Mouse (Mus musculus) brain, adult 2 months (tissue): Measurements from ENCODE around the gene Nkx1-2.
A peak's percentile ranks its signal among the peaks of the same experiment; 100 is the strongest.

ENCODE experiments used
- DNase-seq: peaks from one replicate; pipeline ENCODE4 v3.0.0; 2011; ENCODE audit warnings: low read depth, low spot score

Gene Nkx1-2

GRCm38 (mm10) chr7:132565831-132566230 is 33.6 kb downstream of the Nkx1-2 start:
- no peak for DNase-seq

DNA sequence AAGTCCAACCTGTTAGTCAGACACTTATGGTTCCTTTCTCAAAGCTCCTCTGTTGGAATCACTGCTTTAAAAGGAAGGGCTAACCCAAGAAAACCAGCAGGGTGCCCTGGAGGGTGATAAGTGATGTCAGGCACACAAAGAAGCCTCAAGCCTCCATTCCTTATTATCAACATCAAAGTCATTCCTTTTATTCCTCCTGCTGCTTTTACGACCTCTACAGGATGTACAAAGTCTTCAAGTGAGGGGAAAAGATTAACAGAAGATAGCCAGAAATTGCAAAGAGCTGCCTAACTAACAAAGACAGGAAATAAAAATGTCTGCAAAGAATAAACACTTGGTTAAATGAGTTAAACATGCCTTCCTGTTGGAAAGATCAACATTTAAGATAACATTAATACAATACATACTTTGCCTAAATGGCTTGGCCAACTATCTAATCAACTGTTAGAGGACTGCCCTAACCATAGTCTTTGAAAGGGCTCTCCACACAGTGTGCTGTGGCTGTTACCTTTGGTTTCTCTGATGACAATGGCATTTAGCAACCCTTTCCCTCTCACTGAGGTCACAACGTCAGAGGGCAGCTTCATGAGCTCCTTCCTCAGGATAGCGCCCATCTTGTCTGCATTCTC is 40.2 kb downstream of the Nkx1-2 start:
- no peak for DNase-seq

DNA sequence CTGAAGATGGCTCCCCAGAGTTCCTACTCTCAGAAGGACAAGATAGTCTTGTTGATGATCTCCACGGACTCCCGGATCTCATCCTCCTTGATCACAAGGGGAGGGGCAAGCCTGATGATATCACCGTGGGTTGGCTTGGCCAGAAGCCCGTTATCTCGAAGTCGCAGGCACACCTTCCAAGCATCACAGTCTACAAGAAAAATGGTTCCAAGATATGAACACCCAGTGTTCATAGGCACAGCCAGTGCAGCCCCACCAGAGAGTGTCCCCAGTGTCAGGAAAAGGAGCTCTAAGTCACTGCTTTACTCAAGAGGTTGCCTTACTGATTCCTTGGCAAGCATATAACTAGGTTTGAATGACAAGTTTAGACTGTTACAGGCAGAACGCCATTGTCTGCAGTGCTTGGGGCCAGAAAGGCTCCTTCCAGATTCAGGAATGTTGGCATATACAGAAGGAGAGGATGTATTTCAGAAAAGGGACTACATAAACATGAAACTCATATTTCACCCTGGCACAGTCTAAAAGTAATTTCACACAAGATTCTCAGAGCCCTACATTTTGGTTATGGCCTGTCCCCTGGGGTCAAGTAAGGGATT is 41.2 kb downstream of the Nkx1-2 start:
- no peak for DNase-seq

GRCm38 (mm10) chr7:132556575-132556974 is 42.9 kb downstream of the Nkx1-2 start:
- DNase-seq, result no peak

DNA sequence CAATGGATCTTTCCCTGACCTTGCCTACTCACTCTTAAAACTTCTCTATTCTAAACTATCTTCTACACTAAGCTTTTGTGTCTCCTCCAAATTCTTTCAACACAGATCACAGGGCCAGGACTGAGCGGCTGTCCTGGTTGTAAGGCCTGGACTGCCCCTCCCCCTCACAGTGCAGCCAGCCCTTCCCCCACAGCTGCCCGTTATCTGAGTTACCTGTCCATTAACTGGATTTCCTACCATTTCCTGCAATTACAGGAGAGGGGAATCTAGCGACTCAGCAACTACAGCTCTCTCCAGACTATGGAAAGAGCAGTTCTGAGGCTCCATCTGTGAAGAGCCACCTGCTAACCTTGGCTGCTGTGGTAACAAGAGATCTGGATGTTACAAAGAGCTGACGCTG is 43.5 kb downstream of the Nkx1-2 start:
- no peak for DNase-seq

DNA sequence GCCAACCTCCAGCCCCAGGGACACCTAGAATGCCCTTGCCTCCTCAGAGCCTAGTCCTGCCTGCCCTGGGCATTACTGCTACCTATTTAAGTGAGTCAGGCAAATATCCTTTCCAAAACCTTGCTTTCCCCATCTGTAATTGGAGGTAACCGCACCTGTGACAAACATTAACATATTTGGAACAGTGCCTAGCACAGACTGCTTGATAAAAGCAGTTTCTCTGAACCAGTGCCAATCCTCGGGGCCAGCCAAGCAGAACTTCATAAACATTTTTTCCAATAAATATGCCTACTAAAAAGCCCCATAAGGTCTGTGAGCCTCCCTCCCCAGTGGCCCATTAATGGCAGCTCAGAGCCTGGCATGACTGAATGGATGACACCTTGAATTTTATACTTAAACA is 45.3 kb downstream of the Nkx1-2 start:
- peak; percentile 22 for DNase-seq

GRCm38 (mm10) chr7:132551351-132552126 is 47.9 kb downstream of the Nkx1-2 start:
- DNase-seq, result peak; percentile 97

DNA sequence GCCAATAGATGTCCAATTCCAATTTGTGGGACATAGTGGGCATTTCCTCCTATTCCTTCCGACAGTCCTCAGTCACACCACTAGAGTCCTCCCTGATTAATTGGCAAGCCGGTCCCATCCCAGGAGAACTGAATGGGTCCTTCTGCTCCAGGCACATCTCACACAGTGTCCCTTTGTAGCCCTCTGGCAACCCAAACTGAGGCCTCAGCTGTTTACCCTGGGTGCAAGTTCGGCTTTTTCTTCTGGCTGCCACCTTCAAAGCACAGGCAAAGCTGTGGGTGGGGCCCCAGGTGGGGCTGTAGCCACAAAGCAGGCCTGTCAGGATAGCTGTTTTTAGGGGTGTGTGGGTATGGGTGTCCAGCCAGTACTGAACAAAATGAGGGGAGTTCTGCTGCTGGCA is 52.3 kb downstream of the Nkx1-2 start:
- DNase-seq, result peak; percentile 71
